Mouse (Mus musculus): Measurements from ENCODE around the gene Ccdc120. TPM values are rescaled to one million over a fixed set of nuclear protein-coding genes. Genes with fewer than 3 reads are reported as not detected.

Ccdc120 gene
- polyA plus RNA-seq, 1 experiment from 2014 or later = 20.2 TPM

Other genes starting within 250 kb of the Ccdc120 start
- not detected in 2 replicates for gene Foxp3, start 177.3 kb downstream of the Ccdc120 start, polyA plus RNA-seq (2015; fragmentation: Nextera tagmentation; extraction: Ambion mirVana)
- 2.0 TPM in 2 replicates for gene Ppp1r3f, start 176.6 kb downstream of the Ccdc120 start, polyA plus RNA-seq (2015; fragmentation: Nextera tagmentation; extraction: Ambion mirVana)
- 29.9 and 30.5 TPM in 2 replicates for gene Ccdc22, start 145.4 kb downstream of the Ccdc120 start, polyA plus RNA-seq (2015; fragmentation: Nextera tagmentation; extraction: Ambion mirVana)
- 0.04 TPM in 1 of 2 replicates, not detected in the other for gene Cacna1f, start 143.8 kb downstream of the Ccdc120 start, polyA plus RNA-seq (2015; fragmentation: Nextera tagmentation; extraction: Ambion mirVana)
- gene Syp, start 112.4 kb downstream of the Ccdc120 start, polyA plus RNA-seq (2015; fragmentation: Nextera tagmentation; extraction: Ambion mirVana) = 2.2 and 5.5 TPM in 2 replicates
- 10.9 and 13.2 TPM in 2 replicates for gene Prickle3, start 93.6 kb downstream of the Ccdc120 start, polyA plus RNA-seq (2015; fragmentation: Nextera tagmentation; extraction: Ambion mirVana)
- gene Plp2, start 79.5 kb downstream of the Ccdc120 start, polyA plus RNA-seq (2015; fragmentation: Nextera tagmentation; extraction: Ambion mirVana) = 156 and 168 TPM in 2 replicates
- 0.58 and 0.68 TPM in 2 replicates for gene Magix, start 69.7 kb downstream of the Ccdc120 start, polyA plus RNA-seq (2015; fragmentation: Nextera tagmentation; extraction: Ambion mirVana)
- 40.3 and 42.5 TPM in 2 replicates for gene Gpkow, start 53.8 kb downstream of the Ccdc120 start, polyA plus RNA-seq (2015; fragmentation: Nextera tagmentation; extraction: Ambion mirVana)
- 35.4 and 38.6 TPM in 2 replicates for gene Wdr45, start 36.6 kb downstream of the Ccdc120 start, polyA plus RNA-seq (2015; fragmentation: Nextera tagmentation; extraction: Ambion mirVana)
- gene Gm45208, start 28.7 kb downstream of the Ccdc120 start, polyA plus RNA-seq (2015; fragmentation: Nextera tagmentation; extraction: Ambion mirVana) = 0.96 TPM in 1 of 2 replicates, not detected in the other
- gene Praf2, start 22.5 kb downstream of the Ccdc120 start, polyA plus RNA-seq (2015; fragmentation: Nextera tagmentation; extraction: Ambion mirVana) = 64.4 and 68.9 TPM in 2 replicates
- gene Tfe3, start 11.7 kb upstream of the Ccdc120 start, polyA plus RNA-seq (2015; fragmentation: Nextera tagmentation; extraction: Ambion mirVana) = 26.3 and 30.9 TPM in 2 replicates
- gene Gripap1, start 38.9 kb upstream of the Ccdc120 start, polyA plus RNA-seq (2015; fragmentation: Nextera tagmentation; extraction: Ambion mirVana) = 44.1 and 51.8 TPM in 2 replicates
- 1.6 and 1.9 TPM in 2 replicates for gene Kcnd1, start 71.4 kb upstream of the Ccdc120 start, polyA plus RNA-seq (2015; fragmentation: Nextera tagmentation; extraction: Ambion mirVana)
- 40.0 and 44.8 TPM in 2 replicates for gene Otud5, start 90.5 kb upstream of the Ccdc120 start, polyA plus RNA-seq (2015; fragmentation: Nextera tagmentation; extraction: Ambion mirVana)
- gene Pim2, start 127.4 kb upstream of the Ccdc120 start, polyA plus RNA-seq (2015; fragmentation: Nextera tagmentation; extraction: Ambion mirVana) = 9.7 and 10.8 TPM in 2 replicates
- 33.7 and 35.8 TPM in 2 replicates for gene Slc35a2, start 133.1 kb upstream of the Ccdc120 start, polyA plus RNA-seq (2015; fragmentation: Nextera tagmentation; extraction: Ambion mirVana)
- gene Pqbp1, start 148.4 kb upstream of the Ccdc120 start, polyA plus RNA-seq (2015; fragmentation: Nextera tagmentation; extraction: Ambion mirVana) = 116 and 119 TPM in 2 replicates
- gene Timm17b, start 148.5 kb upstream of the Ccdc120 start, polyA plus RNA-seq (2015; fragmentation: Nextera tagmentation; extraction: Ambion mirVana) = 168 and 171 TPM in 2 replicates
- gene Gm10491, start 156.9 kb upstream of the Ccdc120 start, polyA plus RNA-seq (2015; fragmentation: Nextera tagmentation; extraction: Ambion mirVana) = not detected in 2 replicates
- not detected in 2 replicates for gene Gm10490, start 158.6 kb upstream of the Ccdc120 start, polyA plus RNA-seq (2015; fragmentation: Nextera tagmentation; extraction: Ambion mirVana)
- 1.7 and 7.7 TPM in 2 replicates for gene Pcsk1n, start 168.9 kb upstream of the Ccdc120 start, polyA plus RNA-seq (2015; fragmentation: Nextera tagmentation; extraction: Ambion mirVana)
- gene Eras, start 177.7 kb upstream of the Ccdc120 start, polyA plus RNA-seq (2015; fragmentation: Nextera tagmentation; extraction: Ambion mirVana) = not detected in 2 replicates
- gene Hdac6, start 197.0 kb upstream of the Ccdc120 start, polyA plus RNA-seq (2015; fragmentation: Nextera tagmentation; extraction: Ambion mirVana) = 49.2 and 59.6 TPM in 2 replicates
- gene Gata1, start 227.2 kb upstream of the Ccdc120 start, polyA plus RNA-seq (2015; fragmentation: Nextera tagmentation; extraction: Ambion mirVana) = 1.2 and 2.3 TPM in 2 replicates